Mouse (Mus musculus): ENCODE measurements around the gene Gm49601. TPM values are rescaled to one million over a fixed set of nuclear protein-coding genes. Genes with fewer than 3 reads are reported as not detected.

The Gm49601 gene
- total RNA-seq (2022): 100 to 1,000 TPM; 207 to 234 (median 219) TPM

DNA sequence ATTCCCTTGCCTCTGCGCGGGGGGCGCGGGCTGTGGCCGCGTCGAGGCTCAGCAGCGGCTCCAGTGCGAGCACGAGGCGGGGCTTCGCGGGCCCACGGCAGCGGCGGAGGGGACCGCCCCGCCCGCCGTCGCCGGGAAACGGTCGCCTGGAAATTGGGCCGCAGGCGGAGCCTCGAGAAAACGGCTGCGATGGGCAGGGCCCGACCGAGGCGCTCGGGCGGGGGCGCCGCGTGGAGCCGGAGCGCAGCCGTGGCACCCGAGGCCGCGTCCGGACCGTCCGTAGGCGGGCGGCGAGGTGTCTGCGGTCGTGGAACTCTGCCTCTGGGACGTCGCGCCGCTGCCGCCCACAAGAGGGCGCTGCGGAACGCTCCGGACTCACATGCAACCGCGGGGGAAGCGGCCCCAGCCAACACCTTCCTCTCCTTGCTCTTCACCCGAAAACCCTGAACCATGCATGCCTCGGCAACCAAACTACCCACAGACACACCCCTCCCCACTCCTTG, at the start of gene Gm49601:
Gene Gm49601 (minus strand): TSS at position 52 of the 503 bp plus-strand sequence.
- peak; percentile 66 to 85 for DNase-seq (ENCODE audit: low spot score in 2 of 2)

DNA sequence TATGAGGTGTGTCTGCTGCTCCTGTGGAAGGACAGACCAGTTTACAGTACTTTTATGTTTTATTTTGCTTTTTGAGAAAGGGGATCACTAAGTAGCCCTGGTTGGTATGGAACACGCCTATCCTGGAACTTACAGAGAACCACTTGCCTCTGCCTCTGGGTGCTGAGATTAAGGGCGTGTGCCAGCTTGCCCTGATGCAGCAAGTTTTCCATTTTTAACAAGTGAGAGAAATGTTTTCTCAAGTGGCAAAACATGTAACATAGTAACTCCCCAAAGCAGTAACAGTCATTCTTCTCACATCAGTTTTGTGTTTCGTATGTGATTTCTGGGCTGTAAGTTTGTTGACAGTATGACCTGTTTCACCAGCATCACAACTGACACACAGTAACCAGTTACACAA, 46.8 kb upstream of the Gm49601 start:
- DNase-seq (ENCODE audit: low spot score in 2 of 2): no peak

DNA sequence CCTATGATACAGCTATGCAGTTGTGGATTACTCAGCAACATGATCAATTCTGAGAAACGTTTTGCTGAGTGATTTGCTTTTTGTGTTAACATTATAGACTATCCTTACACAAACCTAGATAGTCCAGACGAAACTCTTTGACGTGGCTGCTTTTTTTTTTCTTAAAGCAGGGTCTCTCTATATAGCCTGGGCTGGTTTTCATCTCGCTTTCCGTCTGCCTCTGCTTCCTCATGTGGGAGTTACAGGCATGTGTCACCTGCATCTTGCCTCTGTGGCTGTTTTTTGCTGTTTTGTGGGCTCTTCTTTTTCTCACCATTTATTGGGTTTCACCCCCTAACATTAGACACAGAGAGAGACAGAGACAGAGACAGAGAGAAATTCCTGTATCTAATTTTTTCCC, 45.8 kb upstream of the Gm49601 start:
- no peak for DNase-seq (ENCODE audit: low spot score in 2 of 2)

DNA sequence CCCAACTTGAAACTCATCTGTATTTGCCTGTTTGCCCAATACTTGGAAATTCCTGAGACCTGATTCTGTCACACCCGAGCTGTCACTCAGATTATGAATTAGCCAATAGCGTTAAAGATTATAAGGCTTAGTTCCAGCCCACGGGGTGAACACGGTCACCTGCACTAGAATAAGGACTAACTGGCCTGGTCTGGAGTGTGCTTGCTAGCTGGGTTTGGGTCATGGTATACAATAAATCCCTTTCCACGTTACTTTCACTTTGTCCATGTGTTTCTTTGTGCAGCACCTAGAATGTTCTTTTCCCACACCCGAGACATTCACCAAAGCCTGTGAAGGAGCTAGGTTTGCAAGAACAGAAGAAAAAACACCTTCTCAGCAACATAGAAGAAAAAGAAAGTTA, 43.7 kb upstream of the Gm49601 start:
- no peak for DNase-seq (ENCODE audit: low spot score in 2 of 2)

DNA sequence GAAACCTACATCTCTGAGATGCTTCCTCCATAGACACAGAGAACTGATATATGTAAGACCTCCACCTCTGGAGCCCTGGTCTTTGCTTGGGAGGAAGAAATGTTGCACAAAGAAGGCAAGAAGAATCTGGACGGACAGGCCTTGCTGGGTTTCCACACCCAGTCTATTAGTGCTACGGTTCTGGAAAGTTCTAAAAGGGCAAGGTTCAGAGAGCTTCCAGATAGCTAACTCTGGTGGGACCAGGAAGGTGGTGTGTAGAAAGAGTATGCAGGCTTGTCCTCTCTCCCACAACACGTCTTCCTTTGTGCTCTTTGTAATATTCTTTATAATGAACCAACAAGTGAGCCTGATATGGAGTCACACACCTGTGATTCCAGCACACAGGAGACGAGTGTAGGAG, 32.4 kb upstream of the Gm49601 start:
- DNase-seq (ENCODE audit: low spot score in 2 of 2): no peak

DNA sequence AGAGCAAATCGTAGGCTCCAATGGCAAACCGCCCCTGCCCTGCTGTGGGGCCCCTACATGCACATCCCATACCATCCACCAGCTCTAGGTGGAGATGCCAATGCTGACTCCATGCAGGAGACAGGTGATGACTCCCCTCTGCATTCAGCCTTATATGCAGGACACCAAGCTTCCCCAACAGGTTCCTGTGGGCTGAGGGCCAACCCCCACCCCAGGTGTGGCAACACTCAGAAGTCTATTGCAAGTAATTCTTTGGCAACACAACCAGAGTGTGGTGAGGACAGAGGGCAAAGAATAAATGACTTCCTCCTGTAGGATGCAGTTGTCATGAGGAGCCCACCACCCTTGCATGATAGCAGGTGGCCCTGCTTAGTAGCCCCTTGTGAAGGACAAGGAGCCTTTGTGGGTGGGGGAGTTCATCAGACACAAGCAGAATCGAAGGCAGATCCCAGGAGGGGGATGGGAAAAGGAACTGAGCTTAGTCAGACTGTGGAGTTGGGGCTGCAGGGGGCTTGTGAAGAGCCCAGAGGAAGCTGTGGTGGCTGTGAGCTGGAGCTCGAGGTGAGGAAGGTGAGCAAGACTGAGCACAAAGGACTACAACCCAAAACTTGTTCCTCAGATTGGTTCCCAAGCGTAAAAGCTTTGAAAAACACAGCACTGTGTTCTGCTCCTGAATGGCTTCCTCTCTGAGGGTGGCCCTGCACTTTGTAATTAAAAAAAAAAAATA, 29.3 kb upstream of the Gm49601 start:
- no peak for DNase-seq (ENCODE audit: low spot score in 2 of 2)

DNA sequence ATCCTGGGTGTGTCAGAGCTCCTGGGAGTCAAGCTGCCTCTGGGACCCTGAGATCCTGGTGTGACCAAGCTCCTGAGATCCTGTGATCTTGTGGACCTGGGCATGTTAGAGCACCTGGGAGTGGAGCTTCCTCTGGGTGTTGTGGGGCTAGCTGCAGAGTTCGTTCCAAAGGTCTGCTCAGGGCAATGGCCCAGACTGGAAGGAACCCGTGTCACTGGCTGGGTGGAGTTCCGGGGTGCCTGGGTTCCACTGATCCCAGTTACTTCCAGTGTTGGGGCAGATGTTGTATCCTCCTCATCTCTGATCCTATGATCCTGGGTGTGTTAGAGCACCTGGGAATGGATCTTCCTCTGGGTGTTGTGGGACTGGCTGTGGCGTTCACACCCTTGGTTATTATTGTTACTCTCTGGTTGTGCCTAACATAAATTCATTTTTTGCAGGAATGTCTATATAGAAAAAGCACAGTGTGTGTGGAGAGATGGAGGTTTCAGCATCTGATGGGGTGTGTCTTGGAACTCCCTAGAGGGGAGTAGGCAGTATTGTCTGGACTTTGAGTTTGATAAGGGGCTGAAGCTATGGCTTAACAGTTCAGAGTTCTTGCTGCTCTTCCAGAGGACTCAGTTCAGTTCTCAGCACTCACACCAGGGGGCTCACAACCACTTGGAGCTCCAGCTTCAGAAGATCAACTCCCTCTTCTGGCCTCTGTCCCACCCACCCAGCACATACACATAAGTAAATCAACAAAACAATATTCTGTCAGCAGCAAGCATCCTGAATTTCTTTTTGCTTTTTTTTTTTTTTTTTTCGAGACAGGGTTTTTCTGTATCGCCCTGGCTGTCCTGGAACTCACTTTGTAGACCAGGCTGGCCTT, 27.3 kb upstream of the Gm49601 start:
- no peak for DNase-seq (ENCODE audit: low spot score in 2 of 2)

DNA sequence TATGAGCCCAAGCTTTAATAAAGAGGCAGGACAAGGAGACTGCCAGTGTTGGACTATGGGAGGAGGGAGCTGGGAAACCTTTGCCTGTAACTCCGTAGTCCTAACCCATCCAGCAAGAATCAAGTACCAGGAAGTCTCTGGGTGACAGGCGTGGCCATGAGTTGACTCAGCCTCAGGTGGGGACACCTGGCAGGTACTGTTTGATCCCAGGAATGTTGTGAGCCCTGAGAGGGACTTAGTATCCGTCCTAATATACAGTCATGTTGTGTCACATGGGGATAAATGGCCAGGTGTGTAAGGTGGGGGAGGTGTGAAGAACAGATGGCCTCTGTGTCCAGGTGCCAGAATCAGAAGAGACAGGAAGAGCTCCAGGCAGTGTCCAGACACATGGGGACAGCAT, 22.9 kb upstream of the Gm49601 start:
- no peak for DNase-seq (ENCODE audit: low spot score in 2 of 2)

DNA sequence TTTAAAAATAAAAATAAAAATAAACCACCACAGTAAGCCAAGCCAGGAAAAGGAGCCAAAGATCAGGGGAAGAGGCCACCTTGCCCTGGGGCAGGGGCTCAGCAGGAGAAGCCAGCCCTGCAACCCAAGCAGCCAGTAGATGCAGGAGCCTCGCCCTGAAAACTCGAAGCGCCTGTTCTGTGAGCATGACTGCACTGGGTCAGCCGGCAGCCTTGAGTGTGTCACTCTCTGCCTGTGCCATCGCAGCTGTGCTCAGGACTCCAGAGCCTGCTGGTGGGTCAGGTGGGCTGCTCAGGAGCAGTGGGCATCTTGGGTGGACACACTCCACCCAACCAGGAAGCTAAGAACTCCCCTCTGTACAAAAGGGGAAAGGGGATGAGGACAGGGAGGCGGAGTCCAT, 19.1 kb upstream of the Gm49601 start:
- no peak for DNase-seq (ENCODE audit: low spot score in 2 of 2)

DNA sequence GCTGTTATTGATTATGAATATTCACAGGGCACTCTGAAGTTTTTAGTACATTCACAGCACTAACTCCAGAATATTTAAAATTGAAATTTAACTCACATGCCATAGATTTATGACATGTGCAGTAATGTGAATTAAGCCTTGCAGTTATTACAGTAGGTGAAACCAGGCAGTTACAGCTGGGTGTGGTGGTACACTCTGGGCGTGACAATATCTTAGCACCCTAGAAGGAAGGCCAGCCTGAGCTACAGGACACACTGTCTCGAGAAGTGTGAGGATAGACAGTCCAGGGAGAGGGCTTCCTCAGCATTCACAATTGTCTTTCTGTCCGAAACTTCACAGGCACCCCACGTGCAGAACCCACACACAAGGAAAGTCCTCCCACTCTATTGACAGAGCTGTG, 18.3 kb upstream of the Gm49601 start:
- DNase-seq (ENCODE audit: low spot score in 2 of 2): no peak

DNA sequence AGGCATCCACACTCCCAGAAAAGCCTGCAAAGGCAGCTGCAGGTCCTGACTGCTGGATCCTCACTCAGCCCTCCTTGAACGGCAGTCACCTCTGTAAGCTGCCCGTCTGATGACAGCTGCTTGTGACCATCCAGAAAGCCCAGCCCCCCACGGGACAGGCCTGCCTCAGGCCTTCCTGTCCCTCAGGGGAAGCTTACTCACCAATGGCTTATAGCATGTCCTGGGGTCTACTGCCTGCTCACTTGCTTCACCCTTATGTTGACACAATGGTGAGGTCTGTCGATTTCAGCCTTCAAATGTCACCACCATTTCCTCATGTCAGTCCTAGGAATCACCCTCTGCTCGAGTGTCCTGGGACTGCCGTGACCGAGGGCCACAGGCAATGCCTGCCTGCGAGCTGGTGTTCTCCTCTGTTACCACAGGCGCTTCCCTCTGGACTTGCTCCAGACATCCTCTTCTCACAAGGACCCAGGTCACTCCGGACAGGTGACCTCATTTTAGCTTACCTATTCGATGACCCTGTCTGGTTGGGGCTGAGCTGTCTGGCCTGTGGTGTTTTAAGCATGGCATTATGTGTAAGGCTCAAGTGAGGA, 17.3 kb upstream of the Gm49601 start:
- no peak for DNase-seq (ENCODE audit: low spot score in 2 of 2)

DNA sequence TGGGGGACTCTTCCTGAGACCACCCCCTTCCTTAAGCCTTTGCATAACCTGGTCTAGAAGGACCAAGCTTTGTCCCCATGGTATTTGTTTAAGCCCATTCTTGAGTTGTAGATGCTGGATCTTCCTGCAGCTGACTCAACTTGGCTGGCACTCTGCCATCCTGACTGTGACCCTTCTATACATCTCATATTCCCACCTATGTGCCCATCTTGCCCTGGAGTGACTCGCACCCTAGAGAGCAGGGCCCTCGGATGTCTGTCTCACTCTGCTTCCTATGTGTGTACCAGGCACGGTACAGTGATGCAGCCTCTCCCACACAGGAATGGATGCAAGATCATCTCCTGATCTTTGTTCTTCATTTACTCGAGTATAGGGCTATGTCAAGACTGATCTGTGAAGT, 16.7 kb upstream of the Gm49601 start:
- DNase-seq (ENCODE audit: low spot score in 2 of 2): no peak

DNA sequence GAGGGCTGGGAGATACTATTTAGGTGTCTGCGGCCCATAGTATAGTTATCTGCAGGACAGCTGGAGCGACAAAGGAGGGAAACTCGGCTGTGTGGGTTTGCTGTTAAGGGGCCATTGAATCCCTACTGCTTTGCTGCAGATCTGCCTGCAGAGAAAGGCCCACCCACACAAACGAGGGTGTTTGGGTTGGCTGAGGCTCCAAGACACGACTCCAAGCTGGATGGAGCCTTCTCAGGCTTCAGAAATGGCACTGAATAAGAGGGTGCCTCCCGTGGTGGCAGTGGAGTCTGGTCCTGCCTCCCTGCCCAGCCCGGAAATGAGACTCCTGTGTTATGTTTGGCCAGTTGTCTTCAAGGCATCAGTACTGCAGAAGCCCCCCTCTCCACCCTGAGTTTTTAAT, 16.1 kb upstream of the Gm49601 start:
- DNase-seq (ENCODE audit: low spot score in 2 of 2): peak in 1 of 2 experiments; percentile 80

DNA sequence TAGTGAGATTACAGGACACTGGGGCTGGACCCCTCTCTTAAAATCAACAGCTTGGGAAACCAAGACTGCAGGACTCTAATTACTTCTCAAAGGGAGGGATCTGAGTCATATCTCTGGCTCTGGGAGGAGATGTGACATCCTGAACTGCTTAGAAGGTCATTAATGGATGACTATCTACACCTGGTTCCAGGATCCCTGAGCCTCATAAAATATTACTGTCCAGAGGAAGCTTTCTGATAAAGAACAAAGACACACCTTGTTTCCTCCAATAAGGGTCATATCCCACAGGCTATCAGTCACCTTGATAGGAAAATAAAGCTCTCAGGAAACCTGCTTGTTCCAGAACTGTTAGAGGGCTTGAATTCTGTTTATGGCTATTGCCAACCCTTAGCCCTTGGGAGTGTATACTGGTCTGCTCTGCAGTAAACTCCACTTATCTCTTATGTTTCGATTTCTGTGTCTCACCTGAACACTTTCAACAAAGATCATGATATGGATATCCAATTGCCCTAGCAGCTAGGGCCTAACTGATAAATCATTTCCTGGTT, 13.2 kb upstream of the Gm49601 start:
- no peak for DNase-seq (ENCODE audit: low spot score in 2 of 2)

DNA sequence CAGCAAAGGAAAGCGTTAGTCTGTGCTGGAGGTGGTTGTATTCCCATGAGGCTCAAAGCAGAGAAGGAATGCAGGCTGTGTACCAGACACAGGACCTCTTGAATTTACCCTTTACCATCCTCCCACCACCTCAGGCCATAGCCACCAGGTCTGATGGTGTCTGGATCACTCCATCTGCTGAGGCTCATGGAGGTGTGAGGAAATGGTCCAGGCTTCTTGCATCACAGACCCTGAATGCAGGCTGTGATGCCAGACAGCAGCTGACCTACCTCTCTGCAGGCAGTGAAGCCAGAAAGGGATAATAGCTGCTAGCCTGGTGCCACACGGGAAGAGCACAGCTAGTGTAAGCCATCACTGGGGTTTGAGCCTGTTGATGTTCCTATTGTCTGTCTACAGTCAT, 12.2 kb upstream of the Gm49601 start:
- no peak for DNase-seq (ENCODE audit: low spot score in 2 of 2)

DNA sequence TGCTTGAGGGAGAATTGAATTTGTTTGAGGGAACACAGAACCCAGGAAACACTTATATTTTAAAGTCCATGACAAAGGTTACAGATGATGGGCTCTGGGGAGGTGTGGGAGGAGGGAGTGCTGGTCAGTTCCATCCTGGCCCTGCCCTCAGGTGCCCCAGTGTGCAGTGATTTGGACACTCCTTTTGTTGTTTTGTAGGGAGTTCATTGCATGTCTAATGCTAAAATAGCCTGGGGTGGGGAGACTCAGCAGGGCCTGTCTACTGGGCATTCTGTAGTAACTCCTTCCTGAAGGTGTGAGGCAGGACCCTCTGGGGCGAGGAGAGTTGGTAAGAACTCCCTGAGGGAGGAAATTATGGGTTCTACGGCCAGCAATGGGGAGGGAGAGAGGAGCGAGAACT, 10.6 kb upstream of the Gm49601 start:
- DNase-seq (ENCODE audit: low spot score in 2 of 2): no peak

DNA sequence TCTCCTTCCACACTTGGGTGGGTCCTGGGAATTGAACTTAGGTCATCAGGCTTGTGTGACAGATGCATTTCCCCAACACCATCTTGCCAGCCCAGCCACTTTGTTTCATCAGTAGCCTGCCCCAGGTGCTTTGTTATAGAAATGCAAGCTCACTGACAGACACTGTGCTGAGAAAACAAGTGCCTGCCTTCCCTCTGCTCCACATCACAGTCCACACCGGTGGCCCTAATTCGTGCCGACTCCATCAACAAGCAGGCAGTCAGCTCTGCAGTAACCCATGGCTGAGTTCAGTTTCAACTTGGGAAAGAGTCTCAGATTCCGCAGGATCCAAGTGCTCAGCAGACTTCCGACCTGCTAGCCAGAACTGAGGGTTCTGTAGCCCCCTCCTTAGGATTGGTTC, 10.2 kb upstream of the Gm49601 start:
- DNase-seq (ENCODE audit: low spot score in 2 of 2): no peak

DNA sequence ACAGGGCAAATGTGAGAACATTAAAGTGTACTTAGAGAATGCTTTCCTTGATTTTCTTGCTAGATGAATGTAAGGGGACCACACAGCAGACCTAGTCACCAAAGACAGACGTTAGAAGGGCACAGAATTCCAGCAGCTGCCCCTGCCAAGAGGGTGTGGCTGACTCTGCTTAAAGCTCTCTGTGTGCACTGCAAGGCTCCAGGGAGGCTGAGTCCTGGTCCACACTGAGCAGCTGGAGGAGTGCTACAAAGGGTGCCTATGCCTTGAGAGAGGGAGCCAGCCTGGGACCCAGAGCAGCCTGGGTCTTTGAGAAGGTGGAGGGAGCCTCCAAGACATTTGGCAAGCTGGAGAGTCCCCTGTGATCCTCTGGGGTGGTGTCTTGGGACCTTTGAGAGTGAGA, 7.1 kb upstream of the Gm49601 start:
- DNase-seq (ENCODE audit: low spot score in 2 of 2): no peak

DNA sequence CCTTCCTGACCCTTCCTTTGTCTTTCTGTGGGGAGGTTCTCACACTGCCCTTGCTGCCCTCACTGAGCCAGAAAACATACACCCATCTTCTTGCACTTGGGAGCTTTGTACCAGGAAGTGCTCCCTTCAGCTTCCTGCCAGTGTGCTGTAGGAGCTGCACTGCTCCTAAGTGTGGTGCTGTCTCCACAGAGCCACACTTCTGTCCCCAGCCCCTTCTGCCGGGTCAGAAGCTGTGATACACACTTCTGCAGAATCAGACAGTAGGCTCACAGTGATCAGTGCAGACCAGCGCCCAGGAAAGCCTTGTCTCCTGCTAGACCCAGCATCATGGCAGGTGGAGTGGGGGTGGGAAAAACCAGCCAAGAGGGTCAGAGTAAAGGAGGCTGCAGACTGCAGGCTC, 6.6 kb upstream of the Gm49601 start:
- DNase-seq (ENCODE audit: low spot score in 2 of 2): no peak

DNA sequence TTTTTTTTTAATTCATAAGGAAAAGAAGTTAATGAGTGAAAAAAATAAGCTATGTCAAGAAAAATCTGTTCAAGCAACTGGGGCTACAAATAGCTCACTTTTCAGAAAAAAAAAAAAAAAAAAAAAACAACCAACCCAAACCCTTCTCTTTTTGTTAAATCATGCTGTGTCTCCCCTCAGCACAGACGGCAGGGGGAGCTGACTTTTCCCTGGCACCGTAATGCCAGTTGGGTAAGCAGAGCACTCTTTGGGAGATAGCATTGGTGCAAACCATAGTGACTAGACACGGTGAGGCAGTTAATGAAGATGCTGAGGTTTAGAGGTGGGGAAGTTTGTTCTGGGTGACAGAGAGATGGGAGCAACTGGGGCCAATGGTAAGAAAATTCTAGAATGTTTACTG, 5.8 kb upstream of the Gm49601 start:
- DNase-seq (ENCODE audit: low spot score in 2 of 2): no peak

DNA sequence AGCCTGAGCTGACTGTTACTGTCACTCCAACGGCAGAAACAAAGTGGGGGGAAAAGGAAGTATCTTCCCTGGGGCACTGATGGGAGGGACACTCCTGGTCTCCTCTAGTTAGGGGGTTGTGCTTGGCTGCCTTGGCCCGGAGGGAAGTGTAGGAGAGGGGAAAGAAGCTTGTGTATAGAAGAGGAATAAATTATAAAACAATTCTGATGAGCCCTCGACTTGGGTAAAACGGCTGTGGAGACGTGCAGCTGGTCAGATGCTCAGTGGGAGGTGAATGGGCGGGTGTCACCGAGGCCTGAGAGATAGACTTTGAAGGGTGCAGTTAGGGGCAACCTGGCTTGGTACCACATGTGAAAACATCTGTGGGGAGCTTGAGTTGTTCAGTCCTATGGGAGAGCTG, 4.9 kb upstream of the Gm49601 start:
- no peak for DNase-seq (ENCODE audit: low spot score in 2 of 2)

DNA sequence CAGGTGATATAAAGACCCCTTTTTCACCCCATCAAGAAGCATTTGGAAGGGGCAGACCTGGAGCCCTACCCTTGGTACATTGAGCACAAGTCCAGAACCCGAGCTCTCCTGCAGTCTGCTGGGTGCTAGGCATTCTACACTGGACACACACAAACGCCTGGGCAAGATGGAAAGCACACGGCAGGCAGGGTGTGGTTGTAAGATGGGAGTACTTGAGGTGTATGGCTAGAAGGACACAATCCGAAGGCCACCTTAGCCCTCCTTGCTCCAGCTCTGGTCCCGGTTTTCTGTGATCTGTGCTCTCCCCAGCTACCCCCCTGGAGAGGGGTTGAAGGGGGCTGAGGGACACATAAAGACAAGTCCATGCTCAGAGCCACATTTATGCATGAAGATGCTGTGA, 4.1 kb upstream of the Gm49601 start:
- DNase-seq (ENCODE audit: low spot score in 2 of 2): no peak

Measured in left cerebral cortex, adult 8-10 months (tissue).